Mouse (Mus musculus): ENCODE results near the gene Kmt2a.
A peak's percentile ranks its signal among the peaks of the same experiment; 100 is the strongest.

Gene Kmt2a

GRCm38 (mm10) chr9:44879694-44880271 is 1.3 kb downstream of the Kmt2a start:
- peak; percentile 25 to 32 for DNase-seq

GRCm38 (mm10) chr9:44878776-44879500 is 2.2 kb downstream of the Kmt2a start:
- DNase-seq, result no peak

- DNase-seq, result no peak
Observed at GRCm38 (mm10) chr9:44877686-44878085, 3.4 kb downstream of the Kmt2a start.

- no peak for DNase-seq
Observed at GRCm38 (mm10) chr9:44875476-44875875, 5.6 kb downstream of the Kmt2a start.

- DNase-seq, result no peak
Observed at GRCm38 (mm10) chr9:44874198-44874597, 6.9 kb downstream of the Kmt2a start.

- no peak for DNase-seq
Observed at GRCm38 (mm10) chr9:44873665-44874064, 7.4 kb downstream of the Kmt2a start.

GRCm38 (mm10) chr9:44868336-44869094 is 12.6 kb downstream of the Kmt2a start:
- no peak for DNase-seq

GRCm38 (mm10) chr9:44867664-44868063 is 13.4 kb downstream of the Kmt2a start:
- no peak for DNase-seq

GRCm38 (mm10) chr9:44866501-44867240 is 14.4 kb downstream of the Kmt2a start:
- no peak for DNase-seq

- DNase-seq, result no peak
Observed at GRCm38 (mm10) chr9:44861121-44861520, 20.0 kb downstream of the Kmt2a start.

GRCm38 (mm10) chr9:44858657-44859056 is 22.4 kb downstream of the Kmt2a start:
- DNase-seq, result no peak

GRCm38 (mm10) chr9:44857405-44857992 is 23.6 kb downstream of the Kmt2a start:
- no peak for DNase-seq

GRCm38 (mm10) chr9:44855153-44855552 is 25.9 kb downstream of the Kmt2a start:
- no peak for DNase-seq

- DNase-seq, result no peak
Observed at GRCm38 (mm10) chr9:44847446-44847845, 33.6 kb downstream of the Kmt2a start.

- peak; percentile 50 to 58 for DNase-seq
Observed at GRCm38 (mm10) chr9:44841241-44841640, 39.9 kb downstream of the Kmt2a start.

GRCm38 (mm10) chr9:44836439-44836838 is 44.7 kb downstream of the Kmt2a start:
- DNase-seq, result peak; percentile 81 to 86

GRCm38 (mm10) chr9:44832356-44832755 is 48.7 kb downstream of the Kmt2a start:
- peak; percentile 28 to 52 for DNase-seq

- no peak for DNase-seq
Observed at GRCm38 (mm10) chr9:44830506-44830905, 50.6 kb downstream of the Kmt2a start.

- DNase-seq, result no peak
Observed at GRCm38 (mm10) chr9:44828944-44829343, 52.2 kb downstream of the Kmt2a start.

GRCm38 (mm10) chr9:44826660-44827059 is 54.4 kb downstream of the Kmt2a start:
- no peak for DNase-seq

- DNase-seq, result no peak
Observed at GRCm38 (mm10) chr9:44819920-44820827, 60.9 kb downstream of the Kmt2a start.

GRCm38 (mm10) chr9:44817522-44817921 is 63.6 kb downstream of the Kmt2a start:
- DNase-seq, result no peak

Measured in cerebellum, postnatal 14 days (tissue).